Mouse (Mus musculus) brown adipose tissue, adult 24 weeks (tissue): ENCODE measurements at regions not wholly inside any gene's neighbourhood (a gene's known extent, or its start where the extent isn't known, plus 50 kb on each side); places are given as distances from the start of the nearest gene placed in this dataset.
"Not testable (repeated sequence)": the region's sequence is repeated elsewhere in the genome, so short reads cannot be mapped to it uniquely, and the experiment has no call there.

Source experiments
- H3K27ac ChIP-seq: fragments of 200-500 bp; replicated peaks from 2 replicates; pipeline ENCODE4 v1.5.1; 2012; ENCODE audit warnings: low read depth, mild to moderate bottlenecking, low read length
- H3K4me1 ChIP-seq: fragments of 200-500 bp; 2 replicates; pipeline ENCODE4 v1.6.1; 2012; ENCODE audit warnings: low read length, mixed read lengths; ENCODE audit not compliant: control insufficient read depth, insufficient read depth, insufficient read length
- H3K4me3 ChIP-seq: fragments of 200-500 bp; 2 replicates; pipeline ENCODE4 v1.5.1; 2012; ENCODE audit warnings: low read depth, mild to moderate bottlenecking, low read length, moderate library complexity; ENCODE audit not compliant: insufficient read depth

DNA sequence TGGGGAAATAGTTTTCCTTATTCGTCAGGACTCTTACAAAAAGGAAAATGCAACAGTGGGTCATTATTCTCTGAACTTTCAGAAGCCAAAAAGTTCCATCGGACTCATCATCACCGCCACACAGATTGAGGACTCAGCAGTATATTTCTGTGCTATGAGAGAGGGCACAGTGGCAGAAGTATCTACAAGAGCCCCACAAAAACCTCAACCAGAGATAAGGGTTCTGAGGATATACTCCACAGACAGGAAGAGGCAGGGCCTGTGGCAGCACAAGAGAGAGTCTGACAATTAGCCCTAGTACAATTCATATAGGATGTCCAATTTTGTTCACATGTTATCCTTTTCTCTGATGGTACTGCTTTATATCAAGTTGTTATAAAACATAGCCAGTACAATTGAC lies 855.9 kb upstream of the Olfr1507 start:
- not testable (repeated sequence) for H3K27ac ChIP-seq, H3K4me1 ChIP-seq, H3K4me3 ChIP-seq

DNA sequence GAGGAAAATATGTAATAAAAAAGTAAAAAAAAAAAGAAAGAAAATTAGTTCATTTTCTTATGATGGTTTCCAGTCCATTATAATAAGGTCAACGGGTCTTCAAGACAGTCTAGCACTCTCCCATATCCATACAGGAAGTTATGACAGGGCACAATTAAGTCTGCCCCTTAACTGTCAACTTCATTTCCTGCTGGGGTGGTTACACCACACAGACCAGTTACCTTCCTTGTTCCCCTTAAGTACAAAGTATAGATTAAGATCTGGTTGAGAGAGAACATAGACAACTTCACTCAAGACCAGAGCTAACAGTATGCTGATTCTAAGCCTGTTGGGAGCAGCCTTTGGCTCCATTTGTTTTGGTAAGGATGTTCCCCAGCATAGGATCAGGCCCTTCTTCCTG lies 855.2 kb upstream of the Olfr1507 start:
- not testable (repeated sequence) for H3K4me3 ChIP-seq, H3K4me1 ChIP-seq, H3K27ac ChIP-seq

GRCm38 (mm10) chr14:53349111-53349510 lies 853.6 kb upstream of the Olfr1507 start:
- H3K4me1 ChIP-seq, H3K4me3 ChIP-seq, H3K27ac ChIP-seq: not testable (repeated sequence)

DNA sequence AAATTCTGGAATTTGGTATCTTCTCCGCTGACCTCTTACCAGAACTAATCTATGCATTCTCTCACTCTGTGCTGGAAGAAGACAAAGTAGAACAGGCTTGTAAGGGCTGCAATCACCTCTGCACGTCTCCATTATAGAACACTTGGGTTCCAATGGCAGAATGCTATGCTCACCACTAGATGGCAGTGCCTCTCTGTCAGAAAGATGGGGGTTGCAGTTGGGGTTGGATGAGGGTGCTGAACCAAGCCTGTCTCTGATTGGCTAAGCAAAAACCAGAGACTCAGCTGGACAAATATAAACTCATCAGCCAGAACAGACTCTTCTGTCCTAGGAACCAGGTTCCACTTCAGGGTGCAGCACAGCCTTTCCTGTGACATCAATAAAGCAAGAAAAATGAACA lies 850.0 kb upstream of the Olfr1507 start:
- H3K27ac ChIP-seq, H3K4me1 ChIP-seq, H3K4me3 ChIP-seq: not testable (repeated sequence)

DNA sequence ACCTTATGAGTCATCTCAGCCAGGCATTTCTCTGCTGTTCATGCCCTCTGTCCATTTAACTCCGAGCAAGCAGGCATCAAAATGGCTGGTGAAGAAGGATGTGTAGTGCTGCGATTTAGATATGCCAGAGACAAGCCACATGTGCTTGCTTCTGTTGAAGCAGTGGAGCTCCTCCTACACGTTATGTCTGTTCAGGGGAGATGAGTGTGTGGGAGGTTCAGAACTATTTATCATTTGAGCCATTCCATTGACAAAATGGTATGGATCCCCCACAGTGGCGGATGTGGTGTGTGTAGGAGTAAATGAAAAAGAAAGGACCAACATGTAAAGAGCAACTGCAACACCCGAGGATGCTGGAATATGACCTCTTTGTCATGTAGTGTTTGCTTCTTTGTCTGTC lies 848.3 kb upstream of the Olfr1507 start:
- not testable (repeated sequence) for H3K4me3 ChIP-seq, H3K27ac ChIP-seq

DNA sequence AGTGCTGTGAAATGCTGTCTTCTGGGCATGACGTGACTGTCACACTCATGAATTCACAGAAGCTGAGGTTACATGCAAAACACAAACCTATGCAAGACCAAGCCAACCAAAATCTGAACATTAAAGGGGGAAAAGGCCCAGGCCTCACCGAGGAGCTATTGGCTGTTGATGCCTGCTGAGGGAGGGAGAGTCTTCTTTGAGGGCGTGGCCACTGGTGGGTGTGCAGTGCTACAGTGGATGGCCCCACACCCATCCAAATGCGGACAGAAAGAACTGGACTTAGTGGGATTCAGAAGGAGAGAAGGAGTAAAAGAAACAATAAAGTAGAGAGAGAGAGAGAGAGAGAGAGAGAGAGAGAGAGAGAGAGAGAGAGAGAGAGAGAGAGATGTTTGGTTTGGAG lies 843.6 kb upstream of the Olfr1507 start:
- not testable (repeated sequence) for H3K27ac ChIP-seq, H3K4me1 ChIP-seq, H3K4me3 ChIP-seq

More for the DNA sequence above, 848.3 kb upstream of the Olfr1507 start:
- H3K4me1 ChIP-seq = not testable (repeated sequence)

- H3K4me1 ChIP-seq, H3K4me3 ChIP-seq, H3K27ac ChIP-seq: not testable (repeated sequence)
Measured at GRCm38 (mm10) chr14:53337446-53337845, 841.9 kb upstream of the Olfr1507 start.

DNA sequence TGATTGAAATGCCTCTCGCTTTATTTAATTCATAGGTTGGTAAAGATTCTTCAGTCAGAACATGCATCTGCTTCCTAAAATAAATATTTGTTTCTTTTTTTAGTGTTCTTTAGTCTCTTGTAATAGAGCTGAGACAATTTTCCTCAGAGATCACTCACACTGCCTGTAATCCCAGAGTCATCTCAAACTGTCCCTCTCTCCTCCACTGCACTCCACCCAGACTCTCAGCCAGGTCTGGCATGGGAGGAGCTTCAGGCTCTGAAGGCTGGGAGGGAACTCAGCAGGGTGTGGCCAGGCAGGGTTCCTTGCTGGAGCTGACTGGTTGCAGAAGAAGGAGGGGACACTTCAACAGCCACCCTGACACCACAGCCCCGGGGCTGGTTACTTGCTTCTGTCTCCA lies 841.2 kb upstream of the Olfr1507 start:
- not testable (repeated sequence) for H3K27ac ChIP-seq, H3K4me3 ChIP-seq, H3K4me1 ChIP-seq

GRCm38 (mm10) chr14:53334451-53334850 lies 838.9 kb upstream of the Olfr1507 start:
- not testable (repeated sequence) for H3K4me3 ChIP-seq, H3K27ac ChIP-seq, H3K4me1 ChIP-seq

DNA sequence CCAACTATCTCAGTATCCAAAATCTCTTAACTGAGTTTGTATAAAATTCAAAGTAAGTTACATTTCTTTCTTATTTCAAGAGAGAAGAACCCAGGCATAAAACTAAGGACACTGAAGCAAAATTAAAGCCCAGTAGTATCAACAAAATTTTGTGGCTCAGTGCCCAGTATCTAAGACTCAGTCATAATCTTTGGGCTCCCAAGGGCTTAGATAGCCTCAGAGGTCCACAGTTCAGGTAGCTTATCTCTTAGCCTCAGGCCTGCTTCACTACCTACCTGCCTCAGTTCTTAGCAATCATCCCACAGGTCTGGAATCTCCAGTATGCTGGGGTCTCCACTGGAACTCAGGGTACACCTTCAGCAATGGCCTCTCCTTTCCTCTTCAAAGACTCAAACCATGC lies 835.6 kb upstream of the Olfr1507 start:
- not testable (repeated sequence) for H3K4me3 ChIP-seq, H3K4me1 ChIP-seq, H3K27ac ChIP-seq

DNA sequence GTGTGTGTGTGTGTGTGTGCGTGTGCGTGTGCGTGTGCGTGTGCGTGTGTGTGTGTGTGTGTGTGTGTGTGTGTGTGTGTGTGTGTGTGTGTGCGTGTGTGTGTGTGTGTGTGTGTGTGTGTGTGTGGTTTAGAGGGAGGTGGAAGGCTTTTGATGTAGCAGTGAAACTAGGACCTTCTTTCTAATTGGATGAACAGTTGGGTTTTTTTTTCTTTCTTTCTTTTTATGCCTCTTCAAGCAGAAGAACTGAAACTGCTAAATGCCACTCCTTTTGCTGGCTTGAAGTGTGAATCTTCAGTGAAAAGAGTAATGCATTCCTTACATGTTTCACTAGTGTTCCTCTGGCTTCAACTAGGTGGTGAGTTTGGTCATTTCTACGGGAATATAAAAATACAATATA lies 828.8 kb upstream of the Olfr1507 start:
- H3K4me1 ChIP-seq, H3K4me3 ChIP-seq, H3K27ac ChIP-seq: not testable (repeated sequence)

- not testable (repeated sequence) for H3K27ac ChIP-seq, H3K4me1 ChIP-seq, H3K4me3 ChIP-seq
Measured at GRCm38 (mm10) chr14:53318512-53319309, 823.2 kb upstream of the Olfr1507 start.

DNA sequence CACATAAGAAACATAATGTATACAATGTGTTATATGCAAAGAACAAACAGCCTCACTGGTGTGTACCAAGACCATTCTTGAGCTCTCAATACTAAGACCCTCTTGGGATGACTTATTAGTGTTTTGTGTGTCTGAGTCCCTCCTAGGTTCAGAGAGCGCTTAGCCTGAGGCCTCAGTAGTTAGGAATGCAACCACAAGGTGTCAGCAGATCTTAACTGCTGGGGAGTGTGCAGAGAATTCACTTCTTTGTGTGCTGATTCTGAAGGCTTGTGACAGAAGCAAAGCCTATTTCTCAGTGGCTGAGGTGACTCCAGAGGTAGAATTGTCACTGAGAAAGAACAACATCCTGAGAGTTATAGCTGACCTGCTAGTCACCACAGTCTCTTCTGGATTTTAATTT lies 816.9 kb upstream of the Olfr1507 start:
- H3K27ac ChIP-seq, H3K4me1 ChIP-seq, H3K4me3 ChIP-seq: not testable (repeated sequence)

DNA sequence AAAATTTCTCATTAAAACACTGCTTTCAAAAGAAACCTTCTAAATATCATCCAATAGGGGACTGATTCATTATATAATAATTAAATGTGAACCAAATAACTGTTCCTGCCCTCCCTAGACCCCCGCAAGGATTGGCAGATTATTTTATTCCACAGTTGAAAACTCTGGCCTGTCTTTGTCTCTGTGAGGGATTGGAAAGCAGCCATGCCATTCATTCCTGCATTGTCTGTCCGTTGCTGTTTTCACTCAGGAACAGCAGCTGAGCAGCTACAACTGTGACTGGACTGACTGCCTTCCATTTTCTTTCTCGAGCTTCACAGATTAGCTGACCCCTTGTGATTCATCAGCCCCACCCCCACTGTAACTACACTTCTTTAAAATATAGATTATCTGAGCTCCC lies 807.6 kb upstream of the Olfr1507 start:
- H3K27ac ChIP-seq, H3K4me3 ChIP-seq, H3K4me1 ChIP-seq: not testable (repeated sequence)

DNA sequence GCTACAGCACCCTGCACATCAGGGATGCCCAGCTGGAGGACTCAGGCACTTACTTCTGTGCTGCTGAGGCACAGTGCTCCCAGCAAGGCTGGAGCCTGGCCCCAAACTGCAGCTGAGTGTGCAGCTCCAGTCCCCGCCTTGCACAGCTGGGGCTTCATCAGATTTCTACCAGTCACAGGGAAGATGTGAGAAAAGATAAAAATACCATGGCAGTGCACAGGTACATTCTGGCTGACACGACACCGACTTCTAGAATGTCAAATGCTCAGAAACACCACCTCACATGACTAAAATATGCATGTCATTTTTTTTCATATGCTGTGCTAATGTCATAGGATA lies 806.9 kb upstream of the Olfr1507 start:
- H3K4me1 ChIP-seq, H3K27ac ChIP-seq, H3K4me3 ChIP-seq: not testable (repeated sequence)

DNA sequence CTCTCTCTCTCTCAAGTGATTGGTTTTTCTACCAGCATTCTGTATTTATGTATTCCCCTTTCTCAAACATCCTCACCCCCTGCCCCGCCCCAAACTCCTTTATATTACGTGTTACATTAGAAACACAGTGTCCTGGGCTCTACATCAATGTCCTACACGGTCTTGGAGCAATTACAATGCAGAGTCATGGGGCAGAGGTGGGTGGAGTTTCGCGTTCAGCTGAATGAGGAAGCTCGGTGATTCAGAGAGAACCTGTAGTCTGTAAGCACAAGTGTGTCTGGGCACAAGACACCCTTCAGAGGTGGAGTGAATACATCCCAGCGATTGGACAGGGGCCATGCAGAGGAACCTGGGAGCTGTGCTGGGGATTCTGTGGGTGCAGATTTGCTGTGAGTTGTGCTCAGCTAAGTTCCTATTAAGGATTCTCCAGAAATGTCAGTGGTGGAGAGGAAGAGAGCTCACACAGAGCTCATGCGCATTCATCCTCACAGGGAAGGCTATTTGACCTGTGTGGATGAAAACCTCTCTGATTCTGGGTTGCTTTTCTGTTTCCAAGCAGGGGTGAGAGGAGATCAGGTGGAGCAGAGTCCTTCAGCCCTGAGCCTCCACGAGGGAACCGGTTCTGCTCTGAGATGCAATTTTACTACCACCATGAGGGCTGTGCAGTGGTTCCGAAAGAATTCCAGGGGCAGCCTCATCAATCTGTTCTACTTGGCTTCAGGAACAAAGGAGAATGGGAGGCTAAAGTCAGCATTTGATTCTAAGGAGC lies 806.4 kb upstream of the Olfr1507 start:
- not testable (repeated sequence) for H3K4me1 ChIP-seq, H3K27ac ChIP-seq, H3K4me3 ChIP-seq
